Mouse (Mus musculus) heart, adult 2 months (tissue): ENCODE data around the gene Scn2b. TPM values are rescaled to one million over a fixed set of nuclear protein-coding genes. Genes with fewer than 3 reads are reported as not detected.

Source experiments
- DNase-seq, 2 experiments: peaks; one replicate each; pipeline ENCODE4 v3.0.0; 2021
- H3K27ac ChIP-seq: fragments of 200-600 bp; 2 replicates; pipeline ENCODE4 v1.8.1; 2022
- H3K27me3 ChIP-seq: fragments of 200-500 bp; 2 replicates; pipeline ENCODE4 v1.6.1; 2012; ENCODE audit warnings: mild to moderate bottlenecking, low read length, inconsistent platforms, mixed read lengths; ENCODE audit not compliant: control insufficient read depth, insufficient read depth
- H3K36me3 ChIP-seq: fragments of 200-500 bp; 2 replicates; pipeline ENCODE4 v1.6.1; 2012; ENCODE audit warnings: low read length, inconsistent platforms; ENCODE audit not compliant: control insufficient read depth, insufficient read depth
- H3K4me1 ChIP-seq: fragments of 200-500 bp; 2 replicates; pipeline ENCODE4 v1.6.1; 2011; ENCODE audit warnings: low read length; ENCODE audit not compliant: control insufficient read depth, insufficient read depth
- H3K4me3 ChIP-seq: fragments of 200-600 bp; 2 replicates; pipeline ENCODE4 v1.8.1; 2022
- H3K79me2 ChIP-seq: fragments of 200-500 bp; replicated peaks from 2 replicates; pipeline ENCODE4 v1.6.1; 2012; ENCODE audit warnings: mild to moderate bottlenecking, inconsistent platforms, low read length, moderate library complexity, mixed read lengths; ENCODE audit not compliant: control insufficient read depth, insufficient read depth
- H3K9ac ChIP-seq: fragments of 200-500 bp; 2 replicates; pipeline ENCODE4 v1.6.1; 2012; ENCODE audit warnings: low read depth, mild to moderate bottlenecking, control low read depth, inconsistent platforms, low read length, mixed read lengths
- CTCF ChIP-seq: fragments of 200-600 bp; IDR thresholded peaks from 2 replicates; pipeline ENCODE4 v1.8.1; 2022; ENCODE audit warnings: antibody characterized with exemption, mild to moderate bottlenecking, moderate library complexity
- EP300 ChIP-seq: fragments of 200-500 bp; IDR thresholded peaks from 2 replicates; pipeline ENCODE4 v1.6.1; 2011; ENCODE audit warnings: low read depth, low read length, control low read depth; ENCODE audit not compliant: insufficient read depth
- POLR2A ChIP-seq: fragments of 200-500 bp; IDR thresholded peaks from 2 replicates; pipeline ENCODE4 v1.6.1; 2011; ENCODE audit warnings: mild to moderate bottlenecking, low read depth, low read length, control low read depth; ENCODE audit not compliant: insufficient read depth
- WGBS: fragments of 180-500 bp; shearing (Covaris S2); methylation state at CpG from one replicate; pipeline ENCODE4 v1.1.7; 2018; 5-methylcytosine and 5-hydroxymethylcytosine counted together
- intact Hi-C: fragments of 180-260 bp; cut with DNase I; formaldehyde crosslinking; loops from one replicate; pipeline ENCODE4 v1.15.1; 2025
- polyA plus RNA-seq: library from polyadenylated mRNA; depleted of rRNA; stranded (reverse); fragments of >200 nt; gene quantifications from 2 replicates; pipeline ENCODE4 v1.2.3, GENCODE M21; 2012
- total RNA-seq, 2 experiments: library from RNA; stranded (reverse); gene quantifications; 2 replicates each; pipeline ENCODE4 v1.2.3; 2021

Scn2b gene
- total and polyA plus RNA-seq, 3 experiments: 0.31 to 1.3 (median 1.2) TPM

- intact Hi-C loops: no loop called here
- Histone ChIP-seq H3K79me2 (no peaks in the 10 kb centered on the region), H3K36me3 (no peaks in the 10 kb centered on the region), H3K4me1 (no peaks in the 10 kb centered on the region), H3K27ac (no peak overlapping the region), H3K27me3 (peaks cover 2% of the 10 kb centered on the region; the same call in 1 of the 2 replicates), H3K4me3 (no peak overlapping the region), H3K9ac (no peak overlapping the region)
- TF ChIP-seq CTCF: no peak
- TF ChIP-seq POLR2A: no peak
- TF ChIP-seq EP300: no peak
- WGBS: 26% methylated on average over 3 of the region's 3 CpGs
- DNase-seq: no peak
Measured at GRCm38 (mm10) chr9:45098426-45098825, 19.2 kb upstream of the Scn2b start.

DNA sequence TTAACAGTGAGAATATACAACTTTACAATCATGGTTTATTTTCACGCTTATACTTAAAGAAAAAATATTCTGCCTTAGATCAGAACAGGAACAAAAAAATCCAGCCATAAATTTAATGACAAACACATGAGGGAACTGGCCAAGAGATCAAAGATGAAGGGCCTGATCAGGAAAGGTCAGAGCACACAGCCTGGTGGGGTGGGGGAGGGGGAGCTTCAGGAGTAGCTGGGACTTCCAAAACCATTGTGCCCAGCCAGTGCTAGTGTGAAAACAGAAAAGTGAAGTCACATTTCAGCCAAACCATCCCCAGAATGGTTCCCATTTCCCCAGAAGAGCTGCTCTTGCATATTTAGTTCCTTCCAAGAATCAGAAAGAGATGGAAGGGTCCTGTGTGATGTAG, 15.1 kb upstream of the Scn2b start:
- Histone ChIP-seq H3K9ac (no peak overlapping the region), H3K79me2 (no peaks in the 10 kb centered on the region), H3K4me1 (no peaks in the 10 kb centered on the region), H3K27me3 (no peaks in the 10 kb centered on the region), H3K27ac (no peak overlapping the region), H3K4me3 (no peak overlapping the region), H3K36me3 (no peaks in the 10 kb centered on the region)
- WGBS: 92% methylated on average over 1 of the region's 1 CpGs
- DNase-seq: no peak
- intact Hi-C loops: no loop called here
- TF ChIP-seq POLR2A (no peak), CTCF (no peak), EP300 (no peak)

DNA sequence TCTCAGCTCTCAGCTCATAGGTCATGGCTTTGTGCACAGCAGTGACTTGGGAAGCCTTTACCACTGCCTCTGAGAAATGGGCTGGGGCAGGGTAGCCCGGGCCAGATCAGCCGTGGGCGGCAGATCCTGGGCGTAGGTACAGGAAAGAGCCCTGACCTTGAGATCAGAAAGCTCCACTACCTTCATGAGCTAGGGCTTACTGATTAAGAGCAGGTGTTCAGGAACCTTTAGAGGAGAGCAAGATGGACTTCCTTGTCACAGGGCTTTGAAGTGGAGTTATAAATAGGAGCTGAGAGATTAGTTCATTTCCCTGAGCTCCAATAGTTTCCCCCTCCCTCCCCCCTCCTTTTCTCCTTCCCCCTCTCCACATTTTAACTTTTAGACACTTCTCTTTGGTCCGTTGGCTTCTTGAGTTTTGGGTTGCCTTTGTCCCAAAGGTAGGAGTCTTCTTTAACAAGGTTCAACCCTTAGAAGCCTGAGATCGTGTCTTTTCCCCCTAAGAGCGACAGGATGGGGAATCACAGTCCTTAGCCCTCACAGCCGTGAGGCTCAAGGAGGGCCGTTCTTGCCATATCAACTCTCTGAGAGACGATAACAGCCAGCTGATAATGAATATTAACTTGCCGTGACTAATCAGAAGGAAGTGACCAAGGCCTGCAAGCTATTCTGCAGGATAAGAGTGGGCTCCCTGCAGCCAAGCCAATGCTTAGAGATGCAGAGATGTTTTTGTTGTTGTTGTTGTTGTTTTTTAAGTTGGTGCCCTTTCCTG, 14.2 kb upstream of the Scn2b start:
- Histone ChIP-seq H3K4me1 (no peaks in the 10 kb centered on the region), H3K27me3 (no peaks in the 10 kb centered on the region), H3K36me3 (no peaks in the 10 kb centered on the region), H3K27ac (no peak overlapping the region), H3K9ac (no peak overlapping the region), H3K79me2 (no peaks in the 10 kb centered on the region), H3K4me3 (no peak overlapping the region)
- DNase-seq: no peak
- WGBS: 26% methylated on average over 11 of the region's 11 CpGs
- intact Hi-C loops: no loop called here
- TF ChIP-seq EP300: no peak
- no peak for TF ChIP-seq POLR2A
- no peak for TF ChIP-seq CTCF

GRCm38 (mm10) chr9:45105596-45106374, 11.8 kb upstream of the Scn2b start:
- no peak for DNase-seq
- Histone ChIP-seq H3K9ac (no peak overlapping the region), H3K27ac (no peak overlapping the region), H3K4me1 (no peaks in the 10 kb centered on the region), H3K27me3 (no peaks in the 10 kb centered on the region), H3K79me2 (no peaks in the 10 kb centered on the region), H3K4me3 (no peak overlapping the region), H3K36me3 (no peaks in the 10 kb centered on the region)
- intact Hi-C loops: no loop called here
- 81% methylated on average over 2 of the region's 2 CpGs for WGBS
- TF ChIP-seq POLR2A (no peak), CTCF (no peak), EP300 (no peak)

DNA sequence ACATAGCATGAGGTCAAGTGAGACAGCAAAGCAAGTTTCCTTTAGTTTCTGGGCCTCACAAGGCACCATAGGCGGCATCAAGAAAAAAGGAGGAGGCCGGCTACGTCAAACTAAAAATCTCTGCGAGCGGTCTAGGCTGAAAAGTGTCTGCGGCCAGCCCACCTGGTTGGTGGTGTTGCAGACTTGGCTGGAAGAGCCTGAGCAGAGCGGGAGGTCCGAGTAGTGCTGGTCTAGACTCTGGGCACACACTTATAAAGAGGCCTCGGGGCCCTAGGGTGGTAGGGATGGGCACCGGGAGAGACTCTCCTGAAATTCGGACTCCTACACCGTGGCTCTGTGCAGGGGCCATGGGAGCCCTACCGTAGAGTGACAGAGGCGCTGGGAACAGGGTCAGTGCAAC, 1.9 kb upstream of the Scn2b start:
- intact Hi-C loops: no loop called here
- WGBS: 16% methylated on average over 14 of the region's 14 CpGs

GRCm38 (mm10) chr9:45116819-45117218, 763 bp upstream of the Scn2b start:
- intact Hi-C loops: no loop called here
- H3K36me3 ChIP-seq: no peaks in the 10 kb centered on the region
- whole genome bisulfite sequencing: 64% methylated on average over 9 of the region's 9 CpGs
- no peak for TF ChIP-seq EP300
- TF ChIP-seq POLR2A: no peak
- no peak for TF ChIP-seq CTCF
- DNase-seq: no peak
- no peaks in the 10 kb centered on the region; the same call in 1 of the 2 replicates for H3K4me1 ChIP-seq
- H3K79me2 ChIP-seq: no peaks in the 10 kb centered on the region
- no peak overlapping the region for H3K27ac ChIP-seq
- no peaks in the 10 kb centered on the region; the same call in 1 of the 2 replicates for H3K27me3 ChIP-seq
- H3K9ac ChIP-seq: no peak overlapping the region
- no peak overlapping the region for H3K4me3 ChIP-seq

More for the DNA sequence above, 1.9 kb upstream of the Scn2b start:
- Histone ChIP-seq H3K27ac (no peak overlapping the region), H3K79me2 (no peaks in the 10 kb centered on the region), H3K27me3 (no peaks in the 10 kb centered on the region; the same call in 1 of the 2 replicates), H3K4me3 (no peak overlapping the region), H3K36me3 (no peaks in the 10 kb centered on the region), H3K4me1 (no peaks in the 10 kb centered on the region), H3K9ac (no peak overlapping the region)
- no peak for DNase-seq
- TF ChIP-seq POLR2A (no peak), EP300 (no peak), CTCF (no peak)
